Mouse (Mus musculus) embryonic facial prominence, embryonic 13.5 days (tissue): Measurements from ENCODE around the gene Pcbd2. TPM values are rescaled to one million over a fixed set of nuclear protein-coding genes. Genes with fewer than 3 reads are reported as not detected.

ENCODE experiments used
- ATAC-seq: fragments of 200-750 bp; cut with Nextera tagmentation; 2 replicates; pipeline ENCODE4 v1.8.0; 2017; ENCODE audit warnings: low read depth; ENCODE audit not compliant: insufficient number of reproducible peaks, insufficient read depth, low FRiP score, low TSS enrichment
- H3K27ac ChIP-seq: fragments of 300-500 bp; sonication (generic); 2 replicates; pipeline ENCODE4 v1.5.1; 2015; ENCODE audit warnings: moderate library complexity, mild to moderate bottlenecking, inconsistent platforms
- H3K27me3 ChIP-seq: fragments of 300-500 bp; sonication (generic); 2 replicates; pipeline ENCODE4 v1.6.1; 2015; ENCODE audit warnings: mild to moderate bottlenecking, inconsistent platforms
- H3K36me3 ChIP-seq: fragments of 300-500 bp; sonication (generic); 2 replicates; pipeline ENCODE4 v1.6.1; 2015; ENCODE audit warnings: mild to moderate bottlenecking, inconsistent platforms
- H3K4me1 ChIP-seq: fragments of 300-500 bp; sonication (generic); 2 replicates; pipeline ENCODE4 v1.6.1; 2015; ENCODE audit warnings: inconsistent platforms
- H3K4me2 ChIP-seq: fragments of 300-500 bp; sonication (generic); 2 replicates; pipeline ENCODE4 v1.6.1; 2015; ENCODE audit warnings: moderate library complexity, mild to moderate bottlenecking, inconsistent platforms
- H3K4me3 ChIP-seq: fragments of 300-500 bp; sonication (generic); 2 replicates; pipeline ENCODE4 v1.5.1; 2015; ENCODE audit warnings: mild to moderate bottlenecking, inconsistent platforms
- H3K9ac ChIP-seq: fragments of 300-500 bp; sonication (generic); 2 replicates; pipeline ENCODE4 v1.6.1; 2015; ENCODE audit warnings: mild to moderate bottlenecking, inconsistent platforms
- H3K9me3 ChIP-seq: fragments of 300-500 bp; sonication (generic); 2 replicates; pipeline ENCODE4 v1.6.1; 2016; ENCODE audit warnings: inconsistent platforms
- WGBS: fragments of 180-500 bp; shearing (Covaris S2); methylation state at CpG from one replicate; pipeline ENCODE4 v1.1.7; 2015; ENCODE audit warnings: mixed read lengths; 5-methylcytosine and 5-hydroxymethylcytosine counted together
- polyA plus RNA-seq: library from polyadenylated mRNA; unstranded; fragments of >200 nt; fragmentation: Nextera tagmentation; extraction: Ambion mirVana; gene quantifications from 2 replicates; pipeline ENCODE4 v1.2.1, GENCODE M21; 2015

The Pcbd2 gene
- polyA plus RNA-seq, 1 experiment from 2014 or later: 44.3 TPM

DNA sequence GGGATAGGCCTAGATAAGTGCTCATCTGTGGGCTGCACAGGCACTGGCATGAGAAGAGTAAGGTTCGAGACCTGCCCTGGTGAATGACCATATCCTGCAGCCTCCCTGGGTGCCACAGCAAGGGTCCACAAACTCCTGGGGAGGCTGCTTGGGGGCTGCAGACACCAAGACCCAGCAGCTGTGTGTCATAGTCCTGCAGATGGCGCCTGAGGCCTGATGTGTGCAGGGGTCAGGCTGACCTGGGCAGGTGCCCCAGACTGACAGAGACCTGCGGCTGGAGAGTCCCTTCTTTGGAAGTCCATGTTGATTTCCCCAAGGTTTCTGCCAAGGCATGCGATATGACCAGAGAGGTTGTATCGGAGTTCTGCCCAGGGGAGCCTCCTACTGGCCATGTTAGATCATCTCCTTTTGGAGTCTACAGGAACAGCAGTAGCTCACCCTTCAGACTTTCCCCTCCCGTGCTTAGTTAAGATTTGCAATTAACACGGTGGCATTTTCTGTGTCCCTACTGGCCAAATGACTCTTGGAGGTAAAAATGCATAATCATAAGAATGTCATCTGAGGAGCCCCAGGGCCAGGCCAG is 82.0 kb downstream of the Pcbd2 start:
- peaks cover 9% of the 10 kb centered on the region for H3K4me1 ChIP-seq
- no peak overlapping the region for H3K9ac ChIP-seq
- WGBS: 69% methylated on average over 7 of the region's 7 CpGs
- no peak overlapping the region for H3K4me2 ChIP-seq
- no peak overlapping the region for H3K27ac ChIP-seq
- H3K27me3 ChIP-seq: no peaks in the 10 kb centered on the region; the same call in 1 of the 2 replicates
- H3K4me3 ChIP-seq: no peak overlapping the region
- no peaks in the 10 kb centered on the region for H3K9me3 ChIP-seq
- no peak for ATAC-seq
- no peaks in the 10 kb centered on the region for H3K36me3 ChIP-seq

DNA sequence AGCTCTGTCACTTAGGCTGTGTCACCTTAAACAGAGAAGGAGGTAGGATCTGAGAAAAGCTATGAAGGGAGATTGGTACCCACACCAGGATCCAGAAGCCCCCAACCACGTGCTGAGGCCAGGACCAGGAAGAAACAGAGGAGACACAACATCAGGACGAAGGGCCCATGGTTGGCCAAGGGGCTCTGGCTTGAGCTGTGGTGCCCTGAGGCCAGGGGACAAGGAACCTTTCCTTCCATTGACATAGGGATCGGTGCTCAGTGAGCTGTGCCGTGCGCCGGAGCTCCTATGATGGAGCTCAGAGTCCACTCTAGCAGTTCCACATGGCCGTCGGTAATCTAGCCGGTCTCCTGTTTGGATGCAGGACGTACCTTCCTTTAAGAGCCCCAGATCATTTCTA is 82.5 kb downstream of the Pcbd2 start:
- Histone ChIP-seq H3K27me3 (no peaks in the 10 kb centered on the region; the same call in 1 of the 2 replicates), H3K4me1 (peaks cover 9% of the 10 kb centered on the region), H3K36me3 (no peaks in the 10 kb centered on the region), H3K4me3 (no peak overlapping the region), H3K27ac (no peak overlapping the region), H3K4me2 (no peak overlapping the region), H3K9ac (no peak overlapping the region), H3K9me3 (no peaks in the 10 kb centered on the region)
- no peak for ATAC-seq
- WGBS: 90% methylated on average over 10 of the region's 10 CpGs

GRCm38 (mm10) chr13:55810947-55811346 is 83.8 kb downstream of the Pcbd2 start:
- no peaks in the 10 kb centered on the region; the same call in 1 of the 2 replicates for H3K27me3 ChIP-seq
- 73% methylated on average over 5 of the region's 5 CpGs for WGBS
- ATAC-seq: no peak
- H3K4me1 ChIP-seq: peaks cover 9% of the 10 kb centered on the region
- no peak overlapping the region for H3K27ac ChIP-seq
- no peaks in the 10 kb centered on the region for H3K36me3 ChIP-seq
- H3K4me3 ChIP-seq: no peak overlapping the region
- H3K9me3 ChIP-seq: no peaks in the 10 kb centered on the region
- H3K4me2 ChIP-seq: no peak overlapping the region
- H3K9ac ChIP-seq: no peak overlapping the region

DNA sequence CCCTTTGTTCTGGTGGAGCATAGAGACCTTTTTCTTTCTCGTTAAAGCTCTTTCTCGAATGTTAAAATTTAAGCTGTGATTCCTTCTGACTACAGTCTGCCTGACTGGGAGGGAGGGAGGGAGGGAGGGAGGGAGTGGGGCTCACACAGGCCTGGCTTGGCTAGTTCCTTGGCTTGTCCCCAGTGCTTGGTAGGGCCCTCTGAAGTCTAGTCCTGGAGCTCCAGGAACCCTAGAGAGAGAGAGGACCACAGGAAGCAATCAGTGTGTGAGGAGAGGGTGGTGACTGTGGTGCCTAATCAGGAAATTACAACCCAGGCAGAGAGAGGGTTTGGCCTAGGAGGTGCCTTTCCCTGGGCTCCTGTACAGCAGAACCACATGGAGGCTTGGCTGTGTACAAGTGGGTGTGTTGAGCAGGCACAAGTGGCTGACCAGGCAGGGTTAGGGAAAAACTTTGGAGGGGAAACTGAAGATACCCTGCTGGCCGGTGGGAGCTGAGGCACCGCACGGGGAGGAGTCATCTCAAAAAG is 86.4 kb downstream of the Pcbd2 start:
- no peak for ATAC-seq
- Histone ChIP-seq H3K9ac (no peak overlapping the region), H3K36me3 (no peaks in the 10 kb centered on the region), H3K27me3 (peaks cover 13% of the 10 kb centered on the region), H3K4me1 (peaks cover 9% of the 10 kb centered on the region), H3K9me3 (no peaks in the 10 kb centered on the region), H3K27ac (peak overlapping the region; percentile 7; the same call in 1 of the 2 replicates), H3K4me2 (no peak overlapping the region), H3K4me3 (no peak overlapping the region)
- 56% methylated on average over 5 of the region's 5 CpGs for WGBS

- Histone ChIP-seq H3K4me1 (peaks cover 9% of the 10 kb centered on the region), H3K4me3 (no peak overlapping the region), H3K36me3 (no peaks in the 10 kb centered on the region), H3K9me3 (no peaks in the 10 kb centered on the region), H3K9ac (no peak overlapping the region), H3K4me2 (no peak overlapping the region), H3K27ac (no peak overlapping the region), H3K27me3 (peaks cover 14% of the 10 kb centered on the region)
- 82% methylated on average over 6 of the region's 6 CpGs for WGBS
- ATAC-seq: no peak
These were observed 87.7 kb downstream of the Pcbd2 start for GRCm38 (mm10) chr13:55814834-55815233.

- Histone ChIP-seq H3K9ac (no peak overlapping the region), H3K9me3 (no peaks in the 10 kb centered on the region), H3K27ac (no peak overlapping the region), H3K4me1 (peaks cover 21% of the 10 kb centered on the region), H3K27me3 (peaks cover 73% of the 10 kb centered on the region), H3K4me3 (no peak overlapping the region), H3K36me3 (no peaks in the 10 kb centered on the region), H3K4me2 (no peak overlapping the region)
- 50% methylated on average over 5 of the region's 5 CpGs for WGBS
- no peak for ATAC-seq
These were observed 95.3 kb downstream of the Pcbd2 start for GRCm38 (mm10) chr13:55822499-55822898.

- Histone ChIP-seq H3K27me3 (peaks cover 83% of the 10 kb centered on the region), H3K4me2 (peak overlapping the region; percentile 56)
These were observed 97.2 kb downstream of the Pcbd2 start for GRCm38 (mm10) chr13:55824151-55824945.

DNA sequence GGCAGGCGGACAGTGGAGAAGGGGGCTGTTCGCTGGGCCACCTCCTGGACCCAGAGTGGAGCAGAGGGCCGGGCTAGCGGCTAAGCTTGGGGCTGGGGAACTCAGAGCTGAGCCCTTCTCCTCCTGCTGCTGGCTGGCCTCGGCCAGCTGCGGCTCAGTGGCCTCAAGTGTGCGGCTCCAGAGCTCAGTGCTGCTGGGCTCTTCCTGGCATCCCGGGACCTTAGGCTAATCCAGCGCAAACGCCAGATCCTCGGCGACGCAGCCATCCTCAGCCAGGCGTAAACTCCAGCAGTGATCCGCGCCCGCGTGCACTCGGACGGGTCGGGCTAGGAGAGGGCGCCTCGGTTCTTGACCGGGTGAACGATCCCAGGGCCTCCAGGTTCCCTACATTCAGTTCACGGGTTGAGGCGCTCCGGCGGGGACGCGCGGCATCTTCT is 98.1 kb downstream of the Pcbd2 start:
- Histone ChIP-seq H3K4me3 (peak overlapping the region; percentile 35), H3K9ac (peak overlapping the region; percentile 70), H3K4me2 (peak overlapping the region; percentile 56), H3K27ac (peak overlapping the region; percentile 62), H3K27me3 (peaks cover 89% of the 10 kb centered on the region), H3K36me3 (no peaks in the 10 kb centered on the region), H3K9me3 (no peaks in the 10 kb centered on the region), H3K4me1 (peaks cover 27% of the 10 kb centered on the region)
- no peak for ATAC-seq
- 4% methylated on average over 32 of the region's 32 CpGs for WGBS

More at GRCm38 (mm10) chr13:55824151-55824945, 97.2 kb downstream of the Pcbd2 start:
- 9% methylated on average over 10 of the region's 10 CpGs for WGBS
- H3K36me3 ChIP-seq: no peaks in the 10 kb centered on the region
- H3K4me3 ChIP-seq: peak overlapping the region; percentile 35; the same call in 1 of the 2 replicates
- peaks cover 21% of the 10 kb centered on the region for H3K4me1 ChIP-seq
- H3K9me3 ChIP-seq: no peaks in the 10 kb centered on the region
- no peak for ATAC-seq
- H3K27ac ChIP-seq: peak overlapping the region; percentile 44; the same call in 1 of the 2 replicates
- H3K9ac ChIP-seq: peak overlapping the region; percentile 70

DNA sequence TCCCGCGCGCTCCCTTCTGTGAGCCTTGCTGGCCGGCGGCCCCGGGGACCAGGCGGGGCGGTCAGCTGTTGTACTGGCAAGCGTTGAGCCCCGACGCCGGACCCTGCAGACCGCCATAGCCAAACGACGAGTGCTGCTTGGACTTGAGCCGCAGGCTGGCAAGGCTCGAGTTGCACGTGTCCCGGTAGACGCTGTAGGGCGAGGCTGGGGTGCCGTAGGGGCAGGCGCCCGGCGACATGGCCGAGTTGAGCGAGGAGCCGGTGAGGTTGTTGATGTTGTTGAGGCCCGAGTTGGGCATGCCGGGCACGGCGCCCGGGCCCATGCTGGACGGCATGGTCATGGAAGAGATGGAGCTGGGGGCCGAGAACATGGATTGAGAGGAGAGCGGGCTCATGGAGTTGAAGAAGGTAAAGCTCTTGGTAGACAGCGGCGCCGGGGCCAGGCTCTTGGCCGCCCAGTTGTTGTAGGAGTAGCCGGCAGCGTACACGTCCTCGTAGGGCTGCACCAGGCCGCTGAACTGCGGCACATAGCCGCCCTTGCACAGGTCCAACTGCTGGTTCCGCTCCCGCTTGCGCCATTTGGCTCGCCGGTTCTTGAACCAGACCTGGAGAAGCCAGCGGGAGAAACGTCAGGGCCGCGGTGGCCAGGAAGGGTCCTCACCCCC is 99.0 kb downstream of the Pcbd2 start:
- Histone ChIP-seq H3K4me1 (peaks cover 36% of the 10 kb centered on the region), H3K36me3 (no peaks in the 10 kb centered on the region), H3K27ac (peak overlapping the region; percentile 62), H3K4me2 (peak overlapping the region; percentile 56), H3K9me3 (no peaks in the 10 kb centered on the region), H3K27me3 (peaks cover 91% of the 10 kb centered on the region), H3K4me3 (peak overlapping the region; percentile 35), H3K9ac (peak overlapping the region; percentile 70)
- WGBS: 2% methylated on average over 56 of the region's 56 CpGs
- no peak for ATAC-seq
